In the genomic region with DNA sequence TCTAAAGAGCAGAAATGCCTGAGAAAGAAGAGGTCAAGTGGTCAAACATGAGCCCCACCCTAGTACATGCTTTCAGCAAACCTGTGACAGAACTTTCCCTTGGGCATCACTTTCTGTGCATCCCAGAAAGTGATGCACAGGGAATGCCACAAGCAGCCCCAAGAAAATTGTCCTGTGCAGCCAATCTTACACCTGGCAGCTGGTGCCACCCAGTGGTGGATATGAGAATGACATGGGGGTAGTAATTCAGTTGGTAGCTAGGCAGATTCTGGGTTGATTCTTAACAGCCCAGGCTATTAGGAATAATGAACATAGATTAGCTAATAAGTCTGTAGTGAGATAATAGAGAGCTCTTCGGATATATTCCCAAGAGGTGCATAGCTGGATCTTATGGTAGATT, we compare ENCODE assay signal across 8 mouse cellular contexts.
A peak's percentile ranks its signal among the peaks of the same experiment; 100 is the strongest.
DNase-seq lines count a peak whose midpoint lies in the region; ATAC-seq and TF ChIP-seq lines count a peak whose summit lies in the region.

No protein-coding gene starts in this region.

- TF ChIP-seq POLR2A in small intestine, adult 2 months (IDR thresholded peaks at IDR 0.05; ENCODE audit: low read depth, low read length): no peak

- 4% methylated on average over 1 of the region's 1 CpGs for WGBS in small intestine, adult 2 months

- no peaks in the 10 kb centered on the region for H3K9me3 ChIP-seq in G1E (replicated peaks)

- H3K4me1 ChIP-seq in G1E (ENCODE audit: insufficient read depth, low read depth, low read length): no peaks in the 10 kb centered on the region
- no peaks in the 10 kb centered on the region for H3K4me1 ChIP-seq in small intestine, adult 2 months (ENCODE audit: control insufficient read depth, insufficient read depth, insufficient read length, low read length)

- no peak overlapping the region for H3K27ac ChIP-seq in small intestine, adult 2 months (ENCODE audit: insufficient read depth, low read depth, low read length)

- no peaks in the 10 kb centered on the region for H3K36me3 ChIP-seq in G1E (replicated peaks)
- H3K36me3 ChIP-seq in small intestine, adult 2 months (ENCODE audit: control insufficient read depth, insufficient read depth, low read length): no peaks in the 10 kb centered on the region

- TF ChIP-seq CTCF in G1E (IDR thresholded peaks at IDR 0.05; ENCODE audit: low read depth, low read length): peak; percentile 73
- TF ChIP-seq CTCF in small intestine, adult 2 months (IDR thresholded peaks at IDR 0.05; ENCODE audit: extremely low read depth, insufficient read length, insufficient replicate concordance, low read depth, low read length): peak; percentile 76; the same call in 1 of the 2 replicates

- peak; percentile 5 for DNase-seq in G1E (ENCODE audit: low spot score)
- DNase-seq in adrenal gland, adult 2 months: peak; percentile 56
- DNase-seq in embryo, embryonic 10 days (ENCODE audit: low spot score): peak; percentile 80
- DNase-seq in heart, adult 8-10 months (ENCODE audit: low spot score): peak; percentile 77
- DNase-seq in layer of hippocampus, adult 9-10 months (ENCODE audit: low spot score): peak; percentile 63
- peak; percentile 81 for DNase-seq in lung, postnatal 36 days

- no peaks in the 10 kb centered on the region for H3K27me3 ChIP-seq in G1E (ENCODE audit: insufficient read depth, low read length)
- H3K27me3 ChIP-seq in small intestine, adult 2 months (ENCODE audit: control insufficient read depth, insufficient read depth, low read length): no peaks in the 10 kb centered on the region

- ATAC-seq in G1E (ENCODE audit: extremely low read depth, insufficient number of reproducible peaks, low FRiP score, poor library complexity, severe bottlenecking): no peak
- ATAC-seq in activated CD4-positive, CD25-positive, alpha-beta regulatory T cell, adult 4 months: no peak

- H3K4me3 ChIP-seq in G1E (ENCODE audit: low read depth, low read length): no peak overlapping the region
- no peak overlapping the region for H3K4me3 ChIP-seq in small intestine, adult 2 months (ENCODE audit: low read depth, low read length)

Comparison
In these comparisons a context has a peak if more than half of its experiments do, and no peak if none do; other contexts are left out.
1. DNase-seq: peak in every context shown above with its lines; median percentile 81 in lung, postnatal 36 days; 80 in embryo, embryonic 10 days; 77 in heart, adult 8-10 months; 63 in layer of hippocampus, adult 9-10 months; 56 in adrenal gland, adult 2 months; 5 in G1E.